Comparison of ENCODE assay signal across 12 mouse cellular contexts in genomic region chr1:75244175-75244826, GRCm38 (mm10). TPM values are rescaled to one million over a fixed set of nuclear protein-coding genes. Genes with fewer than 3 reads are reported as not detected.
A peak's percentile ranks its signal among the peaks of the same experiment; 100 is the strongest.
DNase-seq lines count a peak whose midpoint lies in the region; ATAC-seq and TF ChIP-seq lines count a peak whose summit lies in the region.
"Had no signal": no experiment of that assay in that cellular context is flagged by ENCODE, and none has a peak within 500 bp of the region (broad histone marks: within the 10 kb centered on the region; RNA-seq: fewer than 3 reads in every experiment).

No protein-coding gene starts in this region.

- H3K4me1 ChIP-seq in kidney, embryonic 15.5 days = peaks cover 15% of the 10 kb centered on the region
- no peaks in the 10 kb centered on the region for H3K4me1 ChIP-seq in intestine, postnatal 0 days (replicated peaks; ENCODE audit: control insufficient read depth, insufficient read depth, low read length)
- peaks cover 9% of the 10 kb centered on the region; the same call in 1 of the 2 replicates for H3K4me1 ChIP-seq in neural tube, embryonic 15.5 days
- H3K4me1 ChIP-seq in thymus, adult 2 months (replicated peaks; ENCODE audit: control insufficient read depth, insufficient read depth, low read length) = peaks cover 9% of the 10 kb centered on the region

- H3K27me3 ChIP-seq in kidney, embryonic 15.5 days = no peaks in the 10 kb centered on the region
- H3K27me3 ChIP-seq in intestine, postnatal 0 days (replicated peaks; ENCODE audit: control insufficient read depth, insufficient read depth, low read length) = no peaks in the 10 kb centered on the region
- no peaks in the 10 kb centered on the region for H3K27me3 ChIP-seq in neural tube, embryonic 15.5 days (replicated peaks)
- no peaks in the 10 kb centered on the region for H3K27me3 ChIP-seq in thymus, adult 2 months (ENCODE audit: control insufficient read depth, insufficient read depth, low read length)
- H3K27me3 ChIP-seq: embryonic facial prominence, embryonic 13.5 days; limb, embryonic 12.5 days had no signal

- H3K9ac ChIP-seq in kidney, embryonic 15.5 days = no peak overlapping the region
- no peak overlapping the region for H3K9ac ChIP-seq in intestine, postnatal 0 days (ENCODE audit: low read depth, low read length)
- H3K9ac ChIP-seq in neural tube, embryonic 15.5 days (replicated peaks) = no peak overlapping the region
- H3K9ac ChIP-seq: embryonic facial prominence, embryonic 13.5 days; forebrain, postnatal 0 days; limb, embryonic 12.5 days had no signal

- no peak for TF ChIP-seq CTCF in intestine, postnatal 0 days (IDR thresholded peaks at IDR 0.05; ENCODE audit: low read depth)
- no peak for TF ChIP-seq CTCF in thymus, adult 2 months (IDR thresholded peaks at IDR 0.05; ENCODE audit: borderline replicate concordance, control insufficient read depth, extremely low read depth, insufficient read depth, low read length, poor library complexity)

- peak; percentile 10; the same call in 1 of the 2 replicates for ATAC-seq in kidney, embryonic 15.5 days (replicated peaks; ENCODE audit: low FRiP score)
- peak; percentile 12 for ATAC-seq in intestine, postnatal 0 days
- ATAC-seq in neural tube, embryonic 15.5 days (ENCODE audit: low FRiP score) = 0 out of 2 replicates have a peak, but pooled peaks have one; percentile 11

- no peak overlapping the region for H3K4me2 ChIP-seq in kidney, embryonic 15.5 days
- no peak overlapping the region for H3K4me2 ChIP-seq in intestine, postnatal 0 days (replicated peaks; ENCODE audit: low read depth)
- no peak overlapping the region for H3K4me2 ChIP-seq in neural tube, embryonic 15.5 days
- H3K4me2 ChIP-seq: embryonic facial prominence, embryonic 13.5 days; limb, embryonic 12.5 days had no signal

- H3K36me3 ChIP-seq in kidney, embryonic 15.5 days = peaks cover 44% of the 10 kb centered on the region
- H3K36me3 ChIP-seq in intestine, postnatal 0 days (ENCODE audit: control insufficient read depth, insufficient read depth) = peaks cover 37% of the 10 kb centered on the region
- H3K36me3 ChIP-seq in neural tube, embryonic 15.5 days = peaks cover 37% of the 10 kb centered on the region
- no peaks in the 10 kb centered on the region for H3K36me3 ChIP-seq in thymus, adult 2 months (ENCODE audit: control insufficient read depth, insufficient read depth, low read length)

- TF ChIP-seq POLR2A in thymus, adult 2 months (IDR thresholded peaks at IDR 0.05; ENCODE audit: control insufficient read depth, extremely low read depth, insufficient read depth, low read length, poor library complexity) = no peak

- no peaks in the 10 kb centered on the region for H3K9me3 ChIP-seq in kidney, embryonic 15.5 days (replicated peaks)
- H3K9me3 ChIP-seq in intestine, postnatal 0 days (ENCODE audit: control insufficient read depth) = no peaks in the 10 kb centered on the region
- H3K9me3 ChIP-seq in neural tube, embryonic 15.5 days (replicated peaks) = no peaks in the 10 kb centered on the region
- H3K9me3 ChIP-seq: embryonic facial prominence, embryonic 13.5 days; limb, embryonic 12.5 days had no signal

- H3K27ac ChIP-seq in kidney, embryonic 15.5 days = no peak overlapping the region
- H3K27ac ChIP-seq in intestine, postnatal 0 days (ENCODE audit: low read depth, low read length) = no peak overlapping the region
- H3K27ac ChIP-seq in neural tube, embryonic 15.5 days (replicated peaks) = no peak overlapping the region
- H3K27ac ChIP-seq in thymus, adult 2 months (ENCODE audit: control insufficient read depth, insufficient read depth, low read length) = no peak overlapping the region
- H3K27ac ChIP-seq: embryonic facial prominence, embryonic 13.5 days; limb, embryonic 12.5 days had no signal

- 90% methylated on average over 12 of the region's 12 CpGs for whole genome bisulfite sequencing in kidney, embryonic 15.5 days
- 93% methylated on average over 12 of the region's 12 CpGs for WGBS in intestine, postnatal 0 days
- 90% methylated on average over 12 of the region's 12 CpGs for WGBS in neural tube, embryonic 15.5 days
- WGBS in thymus, adult 2 months = 98% methylated on average over 12 of the region's 12 CpGs

- no peak for DNase-seq in kidney, postnatal 25 days
- peak; percentile 38 for DNase-seq in testis, postnatal 10 days (ENCODE audit: low spot score)
- DNase-seq in testis, postnatal 14 days (ENCODE audit: low spot score) = no peak
- no peak for DNase-seq in ovary, postnatal 14 days (ENCODE audit: low spot score)
- DNase-seq in thymus, adult 2 months = no peak
- DNase-seq: spleen, adult 18-20 months had no signal

- H3K4me3 ChIP-seq in kidney, embryonic 15.5 days (replicated peaks) = no peak overlapping the region
- H3K4me3 ChIP-seq in intestine, postnatal 0 days (ENCODE audit: low read depth, low read length) = no peak overlapping the region
- H3K4me3 ChIP-seq in neural tube, embryonic 15.5 days (replicated peaks) = no peak overlapping the region
- H3K4me3 ChIP-seq in thymus, adult 2 months (ENCODE audit: control insufficient read depth, insufficient read depth, low read length) = no peak overlapping the region
- H3K4me3 ChIP-seq: embryonic facial prominence, embryonic 13.5 days; limb, embryonic 12.5 days had no signal

RNA-seq across cellular contexts. Expression of gene Dnajb2, which starts 8.1 kb away (rescaled TPM):
- 33.8 and 38.6 TPM in 2 replicates for polyA plus RNA-seq in kidney, embryonic 15.5 days (2015; fragmentation: Nextera tagmentation; extraction: Ambion mirVana)
- polyA plus RNA-seq in intestine, postnatal 0 days (2015; fragmentation: Nextera tagmentation; extraction: Ambion mirVana) = 10.9 and 11.4 TPM in 2 replicates
- polyA plus RNA-seq in neural tube, embryonic 15.5 days (2015; fragmentation: Nextera tagmentation; extraction: Ambion mirVana) = 72.1 and 90.7 TPM in 2 replicates
- 19.9 and 22.3 TPM in 2 replicates for polyA plus RNA-seq in thymus, adult 2 months (2012; rRNA removed)

RNA-seq across cellular contexts. Expression of gene A630095N17Rik, which starts 12.4 kb away (rescaled TPM):
- polyA plus RNA-seq in kidney, embryonic 15.5 days (2015; fragmentation: Nextera tagmentation; extraction: Ambion mirVana) = not detected in 2 replicates
- polyA plus RNA-seq in intestine, postnatal 0 days (2015; fragmentation: Nextera tagmentation; extraction: Ambion mirVana) = not detected in 2 replicates
- polyA plus RNA-seq in neural tube, embryonic 15.5 days (2015; fragmentation: Nextera tagmentation; extraction: Ambion mirVana) = 0.29 TPM in 1 of 2 replicates, not detected in the other
- polyA plus RNA-seq in thymus, adult 2 months (2012; rRNA removed) = not detected in 2 replicates
- polyA plus RNA-seq: embryonic facial prominence, embryonic 13.5 days; limb, embryonic 12.5 days had no signal

RNA-seq across cellular contexts. Expression of gene Ptprn, which starts 20.0 kb away (rescaled TPM):
- 0.48 and 2.3 TPM in 2 replicates for polyA plus RNA-seq in kidney, embryonic 15.5 days (2015; fragmentation: Nextera tagmentation; extraction: Ambion mirVana)
- 3.0 TPM in 2 replicates for polyA plus RNA-seq in intestine, postnatal 0 days (2015; fragmentation: Nextera tagmentation; extraction: Ambion mirVana)
- polyA plus RNA-seq in neural tube, embryonic 15.5 days (2015; fragmentation: Nextera tagmentation; extraction: Ambion mirVana) = 25.6 and 32.4 TPM in 2 replicates
- 2.6 and 3.0 TPM in 2 replicates for polyA plus RNA-seq in thymus, adult 2 months (2012; rRNA removed)

RNA-seq across cellular contexts. Expression of gene Tuba4a, which starts 24.6 kb away (rescaled TPM):
- 63.8 and 64.3 TPM in 2 replicates for polyA plus RNA-seq in kidney, embryonic 15.5 days (2015; fragmentation: Nextera tagmentation; extraction: Ambion mirVana)
- 113 and 119 TPM in 2 replicates for polyA plus RNA-seq in intestine, postnatal 0 days (2015; fragmentation: Nextera tagmentation; extraction: Ambion mirVana)
- polyA plus RNA-seq in neural tube, embryonic 15.5 days (2015; fragmentation: Nextera tagmentation; extraction: Ambion mirVana) = 44.6 and 81.9 TPM in 2 replicates
- polyA plus RNA-seq in thymus, adult 2 months (2012; rRNA removed) = 139 and 162 TPM in 2 replicates

RNA-seq across cellular contexts. Expression of gene Stk16, which starts 33.7 kb away (rescaled TPM):
- 142 and 148 TPM in 2 replicates for polyA plus RNA-seq in kidney, embryonic 15.5 days (2015; fragmentation: Nextera tagmentation; extraction: Ambion mirVana)
- polyA plus RNA-seq in intestine, postnatal 0 days (2015; fragmentation: Nextera tagmentation; extraction: Ambion mirVana) = 50.5 and 54.4 TPM in 2 replicates
- polyA plus RNA-seq in neural tube, embryonic 15.5 days (2015; fragmentation: Nextera tagmentation; extraction: Ambion mirVana) = 158 and 159 TPM in 2 replicates
- 340 and 342 TPM in 2 replicates for polyA plus RNA-seq in thymus, adult 2 months (2012; rRNA removed)
